Mouse (Mus musculus): ENCODE measurements at regions not wholly inside any gene's neighbourhood (a gene's known extent, or its start where the extent isn't known, plus 50 kb on each side); places are given as distances from the start of the nearest gene placed in this dataset.

DNA sequence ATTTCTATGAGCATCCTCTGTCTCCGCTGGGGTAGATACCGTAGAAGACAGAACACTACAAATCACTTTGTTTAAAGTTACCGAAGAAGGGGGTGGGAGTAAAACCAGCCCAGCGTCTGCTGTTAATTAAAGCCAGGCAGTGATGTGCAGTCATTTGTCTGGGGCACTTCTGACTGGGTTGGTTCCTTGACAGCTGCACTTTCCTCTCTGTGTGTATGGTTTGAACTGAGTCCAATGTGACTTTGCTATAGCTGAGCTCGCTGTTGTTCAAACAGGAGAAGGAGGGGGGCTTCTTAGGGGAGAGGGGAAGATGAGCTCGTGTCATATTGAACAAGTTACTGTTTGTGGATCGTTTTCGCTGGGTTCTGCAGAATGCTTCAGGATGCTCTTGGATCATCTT, 113.7 kb upstream of the Runx1 start:
- TF ChIP-seq EP300 (IDR thresholded peaks at IDR 0.05; ENCODE audit: insufficient read depth, low read depth, low read length): no peak
- TF ChIP-seq CTCF (IDR thresholded peaks at IDR 0.05; ENCODE audit: low read depth, low read length): no peak
- no peak for TF ChIP-seq POLR2A (IDR thresholded peaks at IDR 0.05; ENCODE audit: insufficient read depth, low read length)
- Histone ChIP-seq H3K27ac (ENCODE audit: insufficient read depth, low read length) (no peak overlapping the region), H3K27me3 (ENCODE audit: control insufficient read depth, insufficient read depth, low read length, poor library complexity, severe bottlenecking) (no peaks in the 10 kb centered on the region), H3K9me3 (replicated peaks; ENCODE audit: control insufficient read depth, insufficient read depth, low read length, poor library complexity, severe bottlenecking) (no peaks in the 10 kb centered on the region), H3K4me3 (ENCODE audit: low read depth, low read length) (no peak overlapping the region), H3K9ac (ENCODE audit: low read depth, poor library complexity, severe bottlenecking) (no peak overlapping the region), H3K36me3 (ENCODE audit: control insufficient read depth, insufficient read depth, low read length, poor library complexity, severe bottlenecking) (no peaks in the 10 kb centered on the region), H3K4me1 (ENCODE audit: control insufficient read depth, insufficient read depth, low read length) (no peaks in the 10 kb centered on the region)

DNA sequence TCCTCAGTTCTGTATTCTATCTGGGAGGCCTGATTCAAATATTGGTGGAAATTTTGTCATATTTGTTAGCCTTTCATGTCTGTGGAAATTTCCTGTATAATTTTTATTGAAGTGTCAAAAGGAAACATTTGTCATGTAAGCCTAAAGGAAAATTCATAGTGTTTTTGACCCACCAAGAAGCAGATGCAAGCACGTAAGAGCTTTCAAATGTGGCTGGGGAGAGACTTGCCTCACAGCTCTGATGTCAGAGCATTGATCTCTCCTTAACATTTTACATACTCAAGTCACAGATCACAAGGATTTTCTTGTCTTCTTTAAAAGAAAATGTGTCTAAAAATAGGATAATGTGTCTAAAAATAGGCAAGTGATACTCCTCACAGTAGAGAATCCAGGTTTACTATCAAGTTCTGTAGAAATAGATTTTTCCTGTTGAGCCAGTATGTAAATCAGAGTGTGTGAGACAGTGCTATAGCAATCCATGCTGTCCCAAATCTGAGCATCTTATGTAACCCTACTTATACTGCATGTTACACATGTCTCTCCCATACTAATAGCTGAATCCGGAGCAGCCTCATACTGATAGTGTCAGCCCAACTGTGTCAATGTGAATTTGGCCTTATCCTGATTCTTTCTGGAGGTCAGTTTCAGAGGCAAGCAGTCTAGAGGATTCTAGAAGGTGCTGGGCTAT, 110.0 kb upstream of the Runx1 start:
- Histone ChIP-seq H3K36me3 (ENCODE audit: control insufficient read depth, insufficient read depth, low read length, poor library complexity, severe bottlenecking) (no peaks in the 10 kb centered on the region), H3K27me3 (ENCODE audit: control insufficient read depth, insufficient read depth, low read length, poor library complexity, severe bottlenecking) (no peaks in the 10 kb centered on the region), H3K4me3 (ENCODE audit: low read depth, low read length) (no peak overlapping the region), H3K9me3 (replicated peaks; ENCODE audit: control insufficient read depth, insufficient read depth, low read length, poor library complexity, severe bottlenecking) (no peaks in the 10 kb centered on the region), H3K9ac (ENCODE audit: low read depth, poor library complexity, severe bottlenecking) (no peak overlapping the region), H3K4me1 (ENCODE audit: control insufficient read depth, insufficient read depth, low read length) (no peaks in the 10 kb centered on the region), H3K27ac (ENCODE audit: insufficient read depth, low read length) (no peak overlapping the region)
- TF ChIP-seq EP300 (IDR thresholded peaks at IDR 0.05; ENCODE audit: insufficient read depth, low read depth, low read length) (no peak), CTCF (IDR thresholded peaks at IDR 0.05; ENCODE audit: low read depth, low read length) (no peak), POLR2A (IDR thresholded peaks at IDR 0.05; ENCODE audit: insufficient read depth, low read length) (no peak)

DNA sequence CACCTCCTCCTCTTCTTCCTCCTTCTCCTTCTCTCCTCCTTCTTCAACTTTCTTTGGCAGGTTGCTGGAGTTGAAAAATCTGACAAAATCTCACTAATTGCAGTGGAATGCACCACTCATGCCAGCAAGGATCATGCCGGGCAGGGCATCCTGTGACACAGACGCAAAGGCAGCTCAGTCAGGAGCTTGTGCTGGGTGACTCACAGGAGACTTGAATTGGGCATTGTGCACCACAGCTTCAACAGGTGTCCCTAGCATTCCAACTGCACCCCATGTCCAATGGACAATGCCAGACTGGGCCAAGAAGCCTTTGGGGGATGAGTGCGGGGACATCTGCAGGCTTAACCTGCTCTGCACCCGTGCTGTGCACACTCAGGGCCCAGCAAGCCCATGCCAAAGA, 104.2 kb upstream of the Runx1 start:
- no peaks in the 10 kb centered on the region for H3K36me3 ChIP-seq (ENCODE audit: control insufficient read depth, insufficient read depth, low read length, poor library complexity, severe bottlenecking)
- no peak overlapping the region for H3K4me3 ChIP-seq (ENCODE audit: low read depth, low read length)
- H3K9ac ChIP-seq (ENCODE audit: low read depth, poor library complexity, severe bottlenecking): no peak overlapping the region
- no peaks in the 10 kb centered on the region for H3K4me1 ChIP-seq (ENCODE audit: control insufficient read depth, insufficient read depth, low read length)
- H3K9me3 ChIP-seq (replicated peaks; ENCODE audit: control insufficient read depth, insufficient read depth, low read length, poor library complexity, severe bottlenecking): no peaks in the 10 kb centered on the region
- H3K27me3 ChIP-seq (ENCODE audit: control insufficient read depth, insufficient read depth, low read length, poor library complexity, severe bottlenecking): no peaks in the 10 kb centered on the region
- TF ChIP-seq CTCF (IDR thresholded peaks at IDR 0.05; ENCODE audit: low read depth, low read length): no peak
- no peak for TF ChIP-seq EP300 (IDR thresholded peaks at IDR 0.05; ENCODE audit: insufficient read depth, low read depth, low read length)
- no peak for TF ChIP-seq POLR2A (IDR thresholded peaks at IDR 0.05; ENCODE audit: insufficient read depth, low read length)
- H3K27ac ChIP-seq (ENCODE audit: insufficient read depth, low read length): no peak overlapping the region

DNA sequence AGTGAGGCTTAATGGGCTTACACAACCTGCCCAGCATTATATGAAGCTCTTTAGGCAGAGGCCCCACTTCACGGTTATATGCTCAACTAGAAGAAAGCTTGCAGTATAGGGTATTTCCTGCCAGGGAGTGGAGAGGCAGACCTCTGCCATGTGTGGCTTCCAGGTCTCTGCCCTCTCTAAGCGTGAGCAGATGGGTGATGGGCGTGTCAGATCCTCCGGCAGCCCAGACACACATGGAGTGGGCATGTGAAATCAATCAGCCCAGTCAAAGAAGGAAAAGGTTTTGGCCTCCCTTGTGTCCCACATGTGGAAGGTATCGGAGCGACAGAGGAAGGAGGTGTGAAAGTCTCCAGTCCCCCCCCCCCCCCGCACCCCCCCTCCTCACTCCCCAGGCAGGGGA, 102.3 kb upstream of the Runx1 start:
- Histone ChIP-seq H3K4me3 (ENCODE audit: low read depth, low read length) (no peak overlapping the region), H3K9ac (ENCODE audit: low read depth, poor library complexity, severe bottlenecking) (no peak overlapping the region), H3K4me1 (ENCODE audit: control insufficient read depth, insufficient read depth, low read length) (no peaks in the 10 kb centered on the region), H3K36me3 (ENCODE audit: control insufficient read depth, insufficient read depth, low read length, poor library complexity, severe bottlenecking) (no peaks in the 10 kb centered on the region), H3K9me3 (replicated peaks; ENCODE audit: control insufficient read depth, insufficient read depth, low read length, poor library complexity, severe bottlenecking) (no peaks in the 10 kb centered on the region), H3K27ac (ENCODE audit: insufficient read depth, low read length) (no peak overlapping the region), H3K27me3 (ENCODE audit: control insufficient read depth, insufficient read depth, low read length, poor library complexity, severe bottlenecking) (no peaks in the 10 kb centered on the region)
- TF ChIP-seq EP300 (IDR thresholded peaks at IDR 0.05; ENCODE audit: insufficient read depth, low read depth, low read length) (no peak), POLR2A (IDR thresholded peaks at IDR 0.05; ENCODE audit: insufficient read depth, low read length) (no peak), CTCF (IDR thresholded peaks at IDR 0.05; ENCODE audit: low read depth, low read length) (no peak)

DNA sequence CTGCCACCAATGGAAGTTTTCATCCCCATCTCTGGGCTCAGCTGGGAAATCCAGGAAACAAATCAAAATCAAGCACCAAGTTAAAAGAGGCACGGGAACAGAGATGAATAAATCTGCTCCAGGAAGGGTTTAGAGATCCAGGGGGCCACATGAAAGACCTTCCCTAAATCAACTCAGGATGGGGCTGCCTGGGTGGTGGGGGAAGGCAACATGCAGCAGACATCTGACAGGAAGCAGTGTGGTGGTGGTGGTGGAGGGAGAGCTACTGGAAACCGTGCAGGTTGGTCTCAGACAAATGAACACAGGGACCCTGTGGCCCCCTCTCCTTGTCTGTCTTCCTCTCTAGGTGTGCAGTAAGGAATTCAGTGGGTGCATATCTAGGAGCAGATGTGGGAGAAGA, 101.7 kb upstream of the Runx1 start:
- H3K9ac ChIP-seq (ENCODE audit: low read depth, poor library complexity, severe bottlenecking): no peak overlapping the region
- no peak overlapping the region for H3K4me3 ChIP-seq (ENCODE audit: low read depth, low read length)
- no peaks in the 10 kb centered on the region for H3K4me1 ChIP-seq (ENCODE audit: control insufficient read depth, insufficient read depth, low read length)
- no peak overlapping the region for H3K27ac ChIP-seq (ENCODE audit: insufficient read depth, low read length)
- TF ChIP-seq EP300 (IDR thresholded peaks at IDR 0.05; ENCODE audit: insufficient read depth, low read depth, low read length): no peak
- no peak for TF ChIP-seq CTCF (IDR thresholded peaks at IDR 0.05; ENCODE audit: low read depth, low read length)
- no peaks in the 10 kb centered on the region for H3K9me3 ChIP-seq (replicated peaks; ENCODE audit: control insufficient read depth, insufficient read depth, low read length, poor library complexity, severe bottlenecking)
- H3K27me3 ChIP-seq (ENCODE audit: control insufficient read depth, insufficient read depth, low read length, poor library complexity, severe bottlenecking): no peaks in the 10 kb centered on the region
- no peaks in the 10 kb centered on the region for H3K36me3 ChIP-seq (ENCODE audit: control insufficient read depth, insufficient read depth, low read length, poor library complexity, severe bottlenecking)

DNA sequence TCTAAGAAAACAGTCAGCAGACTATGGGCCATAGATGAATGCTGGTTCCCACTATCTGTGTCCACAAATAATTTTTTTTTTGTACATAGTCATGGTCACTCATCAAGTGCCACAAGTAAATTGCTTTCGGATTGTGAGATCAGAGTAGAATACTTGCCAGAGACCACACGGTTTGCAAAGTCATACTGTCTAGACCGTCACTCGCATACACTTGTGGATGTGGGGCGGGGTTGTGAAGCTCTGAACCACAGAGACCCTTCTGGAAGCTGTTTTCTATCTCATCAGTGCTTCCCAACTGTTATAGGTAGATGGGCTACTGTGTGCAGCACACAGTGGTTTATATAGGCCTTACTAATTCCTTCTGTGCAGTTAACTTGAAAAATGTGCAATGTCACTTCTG, 100.9 kb upstream of the Runx1 start:
- H3K4me3 ChIP-seq (ENCODE audit: low read depth, low read length): no peak overlapping the region
- no peaks in the 10 kb centered on the region for H3K9me3 ChIP-seq (replicated peaks; ENCODE audit: control insufficient read depth, insufficient read depth, low read length, poor library complexity, severe bottlenecking)
- no peaks in the 10 kb centered on the region for H3K4me1 ChIP-seq (ENCODE audit: control insufficient read depth, insufficient read depth, low read length)
- H3K36me3 ChIP-seq (ENCODE audit: control insufficient read depth, insufficient read depth, low read length, poor library complexity, severe bottlenecking): no peaks in the 10 kb centered on the region
- no peaks in the 10 kb centered on the region for H3K27me3 ChIP-seq (ENCODE audit: control insufficient read depth, insufficient read depth, low read length, poor library complexity, severe bottlenecking)
- no peak overlapping the region for H3K9ac ChIP-seq (ENCODE audit: low read depth, poor library complexity, severe bottlenecking)
- no peak overlapping the region for H3K27ac ChIP-seq (ENCODE audit: insufficient read depth, low read length)
- TF ChIP-seq CTCF (IDR thresholded peaks at IDR 0.05; ENCODE audit: low read depth, low read length): no peak
- TF ChIP-seq EP300 (IDR thresholded peaks at IDR 0.05; ENCODE audit: insufficient read depth, low read depth, low read length): no peak
- no peak for TF ChIP-seq POLR2A (IDR thresholded peaks at IDR 0.05; ENCODE audit: insufficient read depth, low read length)
